Mouse (Mus musculus) liver, postnatal 0 days (tissue): ENCODE measurements at regions not wholly inside any gene's neighbourhood (a gene's known extent, or its start where the extent isn't known, plus 50 kb on each side); places are given as distances from the start of the nearest gene placed in this dataset.

Source experiments
- CTCF ChIP-seq: sonication (generic); IDR thresholded peaks from 2 replicates; pipeline ENCODE4 v1.5.1; 2016; ENCODE audit warnings: antibody characterized with exemption, low read depth
- EP300 ChIP-seq: IDR thresholded peaks from 2 replicates; pipeline ENCODE4 v1.6.1; 2016; ENCODE audit warnings: antibody characterized with exemption, low read depth, mild to moderate bottlenecking

- TF ChIP-seq EP300 (no peak), CTCF (no peak)
These were observed 342.8 kb downstream of the Gm9195 start for GRCm38 (mm10) chr14:72148886-72149285.
